Mouse (Mus musculus): ENCODE results near the gene Lrrc4c. TPM values are rescaled to one million over a fixed set of nuclear protein-coding genes. Genes with fewer than 3 reads are reported as not detected.

The Lrrc4c gene
- polyA plus RNA-seq, 1 experiment from 2014 or later = 29.9 TPM

GRCm38 (mm10) chr2:97610566-97610965, 1292.6 kb downstream of the Lrrc4c start:
- no peak overlapping the region for H3K9ac ChIP-seq (replicated peaks; ENCODE audit: low read length)
- H3K36me3 ChIP-seq (ENCODE audit: control insufficient read depth, insufficient read depth, low read length) = no peaks in the 10 kb centered on the region
- no peaks in the 10 kb centered on the region for H3K9me3 ChIP-seq (ENCODE audit: control insufficient read depth, low read length)
- no peak overlapping the region for H3K4me2 ChIP-seq (ENCODE audit: low read length)
- ATAC-seq (ENCODE audit: low FRiP score, low TSS enrichment) (no peak), DNase-seq (no peak)
- H3K27ac ChIP-seq (replicated peaks; ENCODE audit: low read depth, low read length) = no peak overlapping the region
- H3K27me3 ChIP-seq (ENCODE audit: control insufficient read depth, insufficient read depth, low read length) = no peaks in the 10 kb centered on the region
- 85% methylated on average over 2 of the region's 2 CpGs for whole genome bisulfite sequencing
- H3K4me1 ChIP-seq (ENCODE audit: control insufficient read depth, insufficient read depth, low read length) = no peaks in the 10 kb centered on the region
- H3K4me3 ChIP-seq (replicated peaks; ENCODE audit: low read depth, low read length) = no peak overlapping the region

GRCm38 (mm10) chr2:97614724-97615123, 1296.8 kb downstream of the Lrrc4c start:
- no peak overlapping the region for H3K9ac ChIP-seq (replicated peaks; ENCODE audit: low read length)
- H3K4me3 ChIP-seq (replicated peaks; ENCODE audit: low read depth, low read length) = no peak overlapping the region
- H3K4me2 ChIP-seq (ENCODE audit: low read length) = no peak overlapping the region
- DNase-seq (peak; percentile 71), ATAC-seq (ENCODE audit: low FRiP score, low TSS enrichment) (no peak)
- H3K27me3 ChIP-seq (ENCODE audit: control insufficient read depth, insufficient read depth, low read length) = no peaks in the 10 kb centered on the region
- no peak overlapping the region for H3K27ac ChIP-seq (replicated peaks; ENCODE audit: low read depth, low read length)
- no peaks in the 10 kb centered on the region for H3K36me3 ChIP-seq (ENCODE audit: control insufficient read depth, insufficient read depth, low read length)
- no peaks in the 10 kb centered on the region for H3K4me1 ChIP-seq (ENCODE audit: control insufficient read depth, insufficient read depth, low read length)
- H3K9me3 ChIP-seq (ENCODE audit: control insufficient read depth, low read length) = peaks cover 1% of the 10 kb centered on the region; the same call in 1 of the 2 replicates
- WGBS = 83% methylated on average over 2 of the region's 2 CpGs

GRCm38 (mm10) chr2:97618589-97618988, 1300.6 kb downstream of the Lrrc4c start:
- Histone ChIP-seq H3K27me3 (ENCODE audit: control insufficient read depth, insufficient read depth, low read length) (no peaks in the 10 kb centered on the region), H3K36me3 (ENCODE audit: control insufficient read depth, insufficient read depth, low read length) (no peaks in the 10 kb centered on the region), H3K4me2 (ENCODE audit: low read length) (no peak overlapping the region), H3K4me3 (replicated peaks; ENCODE audit: low read depth, low read length) (no peak overlapping the region), H3K4me1 (ENCODE audit: control insufficient read depth, insufficient read depth, low read length) (no peaks in the 10 kb centered on the region), H3K27ac (replicated peaks; ENCODE audit: low read depth, low read length) (no peak overlapping the region), H3K9ac (replicated peaks; ENCODE audit: low read length) (no peak overlapping the region), H3K9me3 (ENCODE audit: control insufficient read depth, low read length) (peaks cover 7% of the 10 kb centered on the region; the same call in 1 of the 2 replicates)
- ATAC-seq (ENCODE audit: low FRiP score, low TSS enrichment) (no peak), DNase-seq (no peak)
- WGBS = 83% methylated on average over 1 of the region's 1 CpGs

GRCm38 (mm10) chr2:97639941-97640340, 1322.0 kb downstream of the Lrrc4c start:
- H3K9ac ChIP-seq (replicated peaks; ENCODE audit: low read length) = no peak overlapping the region
- ATAC-seq (ENCODE audit: low FRiP score, low TSS enrichment) (no peak), DNase-seq (no peak)
- no peaks in the 10 kb centered on the region for H3K36me3 ChIP-seq (ENCODE audit: control insufficient read depth, insufficient read depth, low read length)
- H3K4me1 ChIP-seq (ENCODE audit: control insufficient read depth, insufficient read depth, low read length) = no peaks in the 10 kb centered on the region
- H3K4me2 ChIP-seq (ENCODE audit: low read length) = no peak overlapping the region
- WGBS = 91% methylated on average over 2 of the region's 2 CpGs
- no peak overlapping the region for H3K4me3 ChIP-seq (replicated peaks; ENCODE audit: low read depth, low read length)
- no peaks in the 10 kb centered on the region for H3K9me3 ChIP-seq (ENCODE audit: control insufficient read depth, low read length)
- H3K27me3 ChIP-seq (ENCODE audit: control insufficient read depth, insufficient read depth, low read length) = no peaks in the 10 kb centered on the region
- H3K27ac ChIP-seq (replicated peaks; ENCODE audit: low read depth, low read length) = no peak overlapping the region

GRCm38 (mm10) chr2:97641661-97642060, 1323.7 kb downstream of the Lrrc4c start:
- Histone ChIP-seq H3K4me3 (replicated peaks; ENCODE audit: low read depth, low read length) (no peak overlapping the region), H3K9ac (replicated peaks; ENCODE audit: low read length) (no peak overlapping the region), H3K27me3 (ENCODE audit: control insufficient read depth, insufficient read depth, low read length) (no peaks in the 10 kb centered on the region), H3K4me1 (ENCODE audit: control insufficient read depth, insufficient read depth, low read length) (no peaks in the 10 kb centered on the region), H3K4me2 (ENCODE audit: low read length) (no peak overlapping the region), H3K27ac (replicated peaks; ENCODE audit: low read depth, low read length) (no peak overlapping the region), H3K36me3 (ENCODE audit: control insufficient read depth, insufficient read depth, low read length) (no peaks in the 10 kb centered on the region), H3K9me3 (ENCODE audit: control insufficient read depth, low read length) (peaks cover 6% of the 10 kb centered on the region; the same call in 1 of the 2 replicates)
- ATAC-seq (ENCODE audit: low FRiP score, low TSS enrichment) = no peak
- no peak for DNase-seq

GRCm38 (mm10) chr2:97652711-97653110, 1334.7 kb downstream of the Lrrc4c start:
- Histone ChIP-seq H3K27ac (replicated peaks; ENCODE audit: low read depth, low read length) (no peak overlapping the region), H3K27me3 (ENCODE audit: control insufficient read depth, insufficient read depth, low read length) (no peaks in the 10 kb centered on the region), H3K4me1 (ENCODE audit: control insufficient read depth, insufficient read depth, low read length) (no peaks in the 10 kb centered on the region), H3K9ac (replicated peaks; ENCODE audit: low read length) (no peak overlapping the region), H3K36me3 (ENCODE audit: control insufficient read depth, insufficient read depth, low read length) (no peaks in the 10 kb centered on the region), H3K9me3 (ENCODE audit: control insufficient read depth, low read length) (no peaks in the 10 kb centered on the region; the same call in 1 of the 2 replicates), H3K4me2 (ENCODE audit: low read length) (no peak overlapping the region), H3K4me3 (replicated peaks; ENCODE audit: low read depth, low read length) (no peak overlapping the region)
- DNase-seq (no peak), ATAC-seq (ENCODE audit: low FRiP score, low TSS enrichment) (no peak)
- WGBS = 22% methylated on average over 1 of the region's 1 CpGs

Small RNAs within 50 kb of the gene (microRNA-seq; reads per million reads assigned to microRNA genes)
- not detected for gene Gm44320

Measured in midbrain, embryonic 14.5 days (tissue).